8 mouse cellular contexts compared by ENCODE assay signal in genomic region chr3:87097969-87098946, GRCm38 (mm10).
DNase-seq lines count a peak whose midpoint lies in the region; ATAC-seq lines count a peak whose summit lies in the region.
"Had no signal": no experiment of that assay in that cellular context is flagged by ENCODE, and none has a peak within 500 bp of the region (broad histone marks: within the 10 kb centered on the region; RNA-seq: fewer than 3 reads in every experiment).

No protein-coding gene starts in this region.

- no peaks in the 10 kb centered on the region for H3K27me3 ChIP-seq in forebrain, embryonic 12.5 days
- H3K27me3 ChIP-seq in hindbrain, embryonic 14.5 days (ENCODE audit: control insufficient read depth, insufficient read depth, low read length), result no peaks in the 10 kb centered on the region
- H3K27me3 ChIP-seq: liver, embryonic 15.5 days had no signal

- DNase-seq in left cerebral cortex, postnatal 25 days (ENCODE audit: low spot score in 2 of 2), result peak; percentile 28 to 45
- no peak for DNase-seq in left cerebral cortex, postnatal 36 days (ENCODE audit: low spot score in 2 of 2)
- DNase-seq in hindbrain, embryonic 14.5 days (ENCODE audit: low spot score), result peak; percentile 55
- peak; percentile 65 to 71 for DNase-seq in right cerebral cortex, postnatal 10 days (ENCODE audit: low spot score in 2 of 2)
- no peak for DNase-seq in lung, postnatal 25 days (ENCODE audit: low spot score)
- no peak for DNase-seq in embryo, embryonic 9.5 days (ENCODE audit: extremely low spot score)

- no peaks in the 10 kb centered on the region for H3K9me3 ChIP-seq in forebrain, embryonic 12.5 days
- H3K9me3 ChIP-seq in hindbrain, embryonic 14.5 days (ENCODE audit: control insufficient read depth, low read length), result no peaks in the 10 kb centered on the region
- H3K9me3 ChIP-seq: liver, embryonic 15.5 days had no signal

- no peak overlapping the region for H3K4me2 ChIP-seq in forebrain, embryonic 12.5 days
- no peak overlapping the region for H3K4me2 ChIP-seq in hindbrain, embryonic 14.5 days (replicated peaks)
- H3K4me2 ChIP-seq: liver, embryonic 15.5 days had no signal

- H3K9ac ChIP-seq in forebrain, embryonic 12.5 days, result no peak overlapping the region
- H3K9ac ChIP-seq in hindbrain, embryonic 14.5 days, result peak overlapping the region; percentile 18; the same call in 1 of the 2 replicates
- H3K9ac ChIP-seq: liver, embryonic 15.5 days had no signal

- 74% methylated on average over 19 of the region's 19 CpGs for WGBS in forebrain, embryonic 12.5 days
- WGBS in hindbrain, embryonic 14.5 days, result 64% methylated on average over 19 of the region's 19 CpGs

- H3K4me3 ChIP-seq in forebrain, embryonic 12.5 days (replicated peaks), result no peak overlapping the region
- no peak overlapping the region for H3K4me3 ChIP-seq in hindbrain, embryonic 14.5 days (replicated peaks; ENCODE audit: low read length)
- H3K4me3 ChIP-seq: liver, embryonic 15.5 days had no signal

- H3K27ac ChIP-seq in forebrain, embryonic 12.5 days, result peak overlapping the region; percentile 48
- peak overlapping the region; percentile 67 for H3K27ac ChIP-seq in hindbrain, embryonic 14.5 days
- H3K27ac ChIP-seq: liver, embryonic 15.5 days had no signal

- H3K4me1 ChIP-seq in forebrain, embryonic 12.5 days, result peaks cover 35% of the 10 kb centered on the region
- H3K4me1 ChIP-seq in hindbrain, embryonic 14.5 days (replicated peaks; ENCODE audit: control insufficient read depth, insufficient read depth, low read length), result peaks cover 29% of the 10 kb centered on the region
- H3K4me1 ChIP-seq: liver, embryonic 15.5 days had no signal

- intact Hi-C loops in left cerebral cortex, postnatal 25 days (cut with DNase I), result no loop called here
- intact Hi-C loops in left cerebral cortex, postnatal 36 days (cut with DNase I), result no loop called here

- peak; percentile 55; the same call in 1 of the 2 replicates for ATAC-seq in forebrain, embryonic 12.5 days (ENCODE audit: low FRiP score)
- peak; percentile 64; the same call in 1 of the 2 replicates for ATAC-seq in hindbrain, embryonic 14.5 days (ENCODE audit: low FRiP score)

- H3K36me3 ChIP-seq in forebrain, embryonic 12.5 days (replicated peaks), result peaks cover 28% of the 10 kb centered on the region
- peaks cover 6% of the 10 kb centered on the region; the same call in 1 of the 2 replicates for H3K36me3 ChIP-seq in hindbrain, embryonic 14.5 days (replicated peaks; ENCODE audit: control insufficient read depth, insufficient read depth)
- H3K36me3 ChIP-seq: liver, embryonic 15.5 days had no signal

Comparison
In these comparisons a context has a peak if more than half of its experiments do, and no peak if none do; other contexts are left out.
1. DNase-seq: peak in left cerebral cortex, postnatal 25 days (2 of 2), hindbrain, embryonic 14.5 days (single experiment) and right cerebral cortex, postnatal 10 days (2 of 2); none in left cerebral cortex, postnatal 36 days (0 of 2), lung, postnatal 25 days (single experiment) and embryo, embryonic 9.5 days (single experiment).